9 mouse cellular contexts compared by ENCODE assay signal in genomic region chr13:59431124-59431864, GRCm38 (mm10).
DNase-seq lines count a peak whose midpoint lies in the region; ATAC-seq and TF ChIP-seq lines count a peak whose summit lies in the region.
"Had no signal": no experiment of that assay in that cellular context is flagged by ENCODE, and none has a peak within 500 bp of the region (broad histone marks: within the 10 kb centered on the region; RNA-seq: fewer than 3 reads in every experiment).

No protein-coding gene starts in this region.

- H3K27ac ChIP-seq in kidney, embryonic 16.5 days (ENCODE audit: low read length) = no peak overlapping the region
- H3K27ac ChIP-seq in forebrain, embryonic 14.5 days (ENCODE audit: low read depth, low read length) = peak overlapping the region; percentile 27; the same call in 1 of the 2 replicates
- peak overlapping the region; percentile 35 for H3K27ac ChIP-seq in hindbrain, embryonic 15.5 days (replicated peaks)
- no peak overlapping the region for H3K27ac ChIP-seq in lung, embryonic 14.5 days (ENCODE audit: low read depth)

- 45% methylated on average over 18 of the region's 18 CpGs for whole genome bisulfite sequencing in kidney, embryonic 16.5 days
- WGBS in forebrain, embryonic 14.5 days = 46% methylated on average over 18 of the region's 18 CpGs
- 44% methylated on average over 18 of the region's 18 CpGs for WGBS in hindbrain, embryonic 15.5 days
- 41% methylated on average over 18 of the region's 18 CpGs for WGBS in lung, embryonic 14.5 days

- no peaks in the 10 kb centered on the region for H3K36me3 ChIP-seq in kidney, embryonic 16.5 days (ENCODE audit: insufficient read depth, low read length)
- H3K36me3 ChIP-seq in forebrain, embryonic 14.5 days (ENCODE audit: control insufficient read depth, insufficient read depth, low read length) = no peaks in the 10 kb centered on the region
- no peaks in the 10 kb centered on the region for H3K36me3 ChIP-seq in hindbrain, embryonic 15.5 days
- no peaks in the 10 kb centered on the region for H3K36me3 ChIP-seq in lung, embryonic 14.5 days (ENCODE audit: insufficient read depth)
- H3K36me3 ChIP-seq: G1E had no signal

- H3K4me1 ChIP-seq in kidney, embryonic 16.5 days (ENCODE audit: insufficient read depth, low read length) = no peaks in the 10 kb centered on the region
- H3K4me1 ChIP-seq in forebrain, embryonic 14.5 days (ENCODE audit: control insufficient read depth, insufficient read depth, low read length) = peaks cover 6% of the 10 kb centered on the region; the same call in 1 of the 2 replicates
- H3K4me1 ChIP-seq in hindbrain, embryonic 15.5 days (replicated peaks) = peaks cover 11% of the 10 kb centered on the region; the same call in 1 of the 2 replicates
- H3K4me1 ChIP-seq in lung, embryonic 14.5 days (ENCODE audit: insufficient read depth) = no peaks in the 10 kb centered on the region

- ATAC-seq in kidney, embryonic 16.5 days (ENCODE audit: low FRiP score, low TSS enrichment) = peak; percentile 81
- ATAC-seq in forebrain, embryonic 14.5 days = peak; percentile 69
- peak; percentile 87; the same call in 1 of the 2 replicates for ATAC-seq in hindbrain, embryonic 15.5 days (ENCODE audit: low FRiP score, low read depth)
- ATAC-seq in lung, embryonic 14.5 days (ENCODE audit: insufficient read depth) = peak; percentile 73

- no peak overlapping the region for H3K9ac ChIP-seq in kidney, embryonic 16.5 days (replicated peaks; ENCODE audit: low read length)
- H3K9ac ChIP-seq in forebrain, embryonic 14.5 days (ENCODE audit: low read length) = peak overlapping the region; percentile 13; the same call in 1 of the 2 replicates
- no peak overlapping the region for H3K9ac ChIP-seq in hindbrain, embryonic 15.5 days
- no peak overlapping the region for H3K9ac ChIP-seq in lung, embryonic 14.5 days

- no peak overlapping the region for H3K4me2 ChIP-seq in kidney, embryonic 16.5 days (replicated peaks; ENCODE audit: low read depth, low read length)
- H3K4me2 ChIP-seq in forebrain, embryonic 14.5 days (ENCODE audit: low read length) = peak overlapping the region; percentile 32; the same call in 1 of the 2 replicates
- H3K4me2 ChIP-seq in hindbrain, embryonic 15.5 days = peak overlapping the region; percentile 26
- H3K4me2 ChIP-seq in lung, embryonic 14.5 days = peak overlapping the region; percentile 48

- no peak overlapping the region for H3K4me3 ChIP-seq in kidney, embryonic 16.5 days (ENCODE audit: low read length)
- no peak overlapping the region for H3K4me3 ChIP-seq in forebrain, embryonic 14.5 days (ENCODE audit: low read depth, low read length)
- H3K4me3 ChIP-seq in hindbrain, embryonic 15.5 days = no peak overlapping the region
- H3K4me3 ChIP-seq in lung, embryonic 14.5 days (ENCODE audit: low read depth, low read length) = no peak overlapping the region; the same call in 1 of the 2 replicates

- no peaks in the 10 kb centered on the region for H3K9me3 ChIP-seq in kidney, embryonic 16.5 days (ENCODE audit: low read length)
- H3K9me3 ChIP-seq in forebrain, embryonic 14.5 days (replicated peaks; ENCODE audit: control insufficient read depth, low read length) = no peaks in the 10 kb centered on the region
- H3K9me3 ChIP-seq in hindbrain, embryonic 15.5 days = no peaks in the 10 kb centered on the region
- no peaks in the 10 kb centered on the region for H3K9me3 ChIP-seq in lung, embryonic 14.5 days (ENCODE audit: low read depth, low read length)
- H3K9me3 ChIP-seq: G1E had no signal

- H3K27me3 ChIP-seq in kidney, embryonic 16.5 days (ENCODE audit: insufficient read depth, low read length) = no peaks in the 10 kb centered on the region
- no peaks in the 10 kb centered on the region; the same call in 1 of the 2 replicates for H3K27me3 ChIP-seq in forebrain, embryonic 14.5 days (replicated peaks; ENCODE audit: control insufficient read depth, insufficient read depth, low read length)
- no peaks in the 10 kb centered on the region for H3K27me3 ChIP-seq in hindbrain, embryonic 15.5 days
- H3K27me3 ChIP-seq in lung, embryonic 14.5 days (ENCODE audit: insufficient read depth, low read length) = no peaks in the 10 kb centered on the region

- no peak for TF ChIP-seq CTCF in lung, embryonic 14.5 days (IDR thresholded peaks at IDR 0.05; ENCODE audit: low read depth)

- DNase-seq in kidney, adult 8-10 months = no peak
- DNase-seq in cerebellum, adult 11-12 months = peak; percentile 82
- DNase-seq in forebrain, embryonic 14.5 days (ENCODE audit: low spot score) = peak; percentile 82
- peak; percentile 77 for DNase-seq in lung, embryonic 14.5 days
- peak; percentile 40 for DNase-seq in right cerebral cortex, postnatal 25 days
- no peak for DNase-seq in urinary bladder, adult 2 months (ENCODE audit: low spot score)

Comparison
In these comparisons a context has a peak if more than half of its experiments do, and no peak if none do; other contexts are left out.
1. H3K27ac ChIP-seq: peak in forebrain, embryonic 14.5 days (single experiment) and hindbrain, embryonic 15.5 days (single experiment); none in kidney, embryonic 16.5 days (single experiment) and lung, embryonic 14.5 days (single experiment).
2. DNase-seq: peak in cerebellum, adult 11-12 months (single experiment), forebrain, embryonic 14.5 days (single experiment), lung, embryonic 14.5 days (single experiment) and right cerebral cortex, postnatal 25 days (single experiment); none in kidney, adult 8-10 months (0 of 2) and urinary bladder, adult 2 months (single experiment).
3. Peak in every context shown above with its lines, with median percentiles within 50 percentile points of each other: ATAC-seq.